Mouse (Mus musculus) cerebellum, adult 2 months (tissue): ENCODE data around the gene Vps36. TPM values are rescaled to one million over a fixed set of nuclear protein-coding genes. Genes with fewer than 3 reads are reported as not detected.

ENCODE experiments used
- DNase-seq, 2 experiments: peaks; one replicate each; pipeline ENCODE4 v3.0.0; 2021
- H3K27ac ChIP-seq: fragments of 200-500 bp; 2 replicates; pipeline ENCODE4 v1.5.1; 2012; ENCODE audit warnings: low read length, control low read depth, inconsistent platforms; ENCODE audit not compliant: insufficient read depth
- H3K27me3 ChIP-seq: fragments of 200-500 bp; 2 replicates; pipeline ENCODE4 v1.6.1; 2012; ENCODE audit warnings: inconsistent platforms, mild to moderate bottlenecking, low read length, moderate library complexity; ENCODE audit not compliant: control insufficient read depth, insufficient read depth
- H3K4me1 ChIP-seq: fragments of 200-500 bp; 2 replicates; pipeline ENCODE4 v1.6.1; 2011; ENCODE audit warnings: low read length; ENCODE audit not compliant: control insufficient read depth, insufficient read depth
- H3K4me3 ChIP-seq: fragments of 200-500 bp; replicated peaks from 2 replicates; pipeline ENCODE3; 2011; ENCODE audit warnings: mild to moderate bottlenecking, low read depth, low read length, control low read depth; ENCODE audit not compliant: insufficient read depth
- CTCF ChIP-seq: fragments of 200-500 bp; IDR thresholded peaks from 2 replicates; pipeline ENCODE4 v1.5.1; 2011; ENCODE audit warnings: low read depth, mild to moderate bottlenecking, control low read depth, low read length, moderate library complexity, borderline replicate concordance; ENCODE audit not compliant: insufficient read depth
- POLR2A ChIP-seq: fragments of 200-500 bp; IDR thresholded peaks from 2 replicates; pipeline ENCODE4 v1.6.1; 2011; ENCODE audit warnings: low read length, control low read depth, borderline replicate concordance; ENCODE audit not compliant: insufficient read depth
- WGBS: fragments of 180-500 bp; shearing (Covaris S2); methylation state at CpG from one replicate; pipeline ENCODE4 v1.1.7; 2018; 5-methylcytosine and 5-hydroxymethylcytosine counted together
- polyA plus RNA-seq: library from polyadenylated mRNA; depleted of rRNA; stranded (reverse); fragments of >200 nt; gene quantifications from 2 replicates; pipeline ENCODE4 v1.2.3, GENCODE M21; 2012

Gene Vps36
- polyA plus RNA-seq, 1 experiment: 20.9 TPM

GRCm38 (mm10) chr8:22162206-22162605 lies 30.4 kb upstream of the Vps36 start:
- DNase-seq: no peak
- Histone ChIP-seq H3K27ac (no peak overlapping the region), H3K4me1 (peaks cover 5% of the 10 kb centered on the region), H3K27me3 (no peaks in the 10 kb centered on the region), H3K4me3 (no peak overlapping the region)
- WGBS: 88% methylated on average over 8 of the region's 8 CpGs
- TF ChIP-seq POLR2A (no peak), CTCF (no peak)

DNA sequence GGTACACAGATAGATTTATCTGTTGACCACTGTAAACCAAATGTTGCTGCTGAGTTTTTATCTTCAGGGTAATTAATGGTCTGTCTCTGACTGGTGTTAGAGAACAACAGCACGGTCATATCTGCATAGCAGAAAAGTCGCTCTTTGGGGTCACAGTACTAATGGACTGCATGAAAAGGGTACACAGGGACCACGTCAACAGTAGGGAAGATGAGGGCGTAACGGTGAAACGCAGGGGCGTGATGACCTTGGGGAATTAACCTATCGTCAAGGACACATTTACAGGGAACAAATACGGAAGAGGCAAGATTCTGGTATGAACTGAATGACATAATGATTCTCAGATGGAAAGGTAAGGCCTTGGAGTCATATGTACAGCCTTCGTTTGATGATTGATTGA lies 28.2 kb upstream of the Vps36 start:
- H3K4me3 ChIP-seq: no peak overlapping the region
- peaks cover 5% of the 10 kb centered on the region for H3K4me1 ChIP-seq
- H3K27me3 ChIP-seq: no peaks in the 10 kb centered on the region
- DNase-seq: no peak
- WGBS: 97% methylated on average over 10 of the region's 10 CpGs
- H3K27ac ChIP-seq: no peak overlapping the region
- TF ChIP-seq CTCF: no peak
- TF ChIP-seq POLR2A: no peak

DNA sequence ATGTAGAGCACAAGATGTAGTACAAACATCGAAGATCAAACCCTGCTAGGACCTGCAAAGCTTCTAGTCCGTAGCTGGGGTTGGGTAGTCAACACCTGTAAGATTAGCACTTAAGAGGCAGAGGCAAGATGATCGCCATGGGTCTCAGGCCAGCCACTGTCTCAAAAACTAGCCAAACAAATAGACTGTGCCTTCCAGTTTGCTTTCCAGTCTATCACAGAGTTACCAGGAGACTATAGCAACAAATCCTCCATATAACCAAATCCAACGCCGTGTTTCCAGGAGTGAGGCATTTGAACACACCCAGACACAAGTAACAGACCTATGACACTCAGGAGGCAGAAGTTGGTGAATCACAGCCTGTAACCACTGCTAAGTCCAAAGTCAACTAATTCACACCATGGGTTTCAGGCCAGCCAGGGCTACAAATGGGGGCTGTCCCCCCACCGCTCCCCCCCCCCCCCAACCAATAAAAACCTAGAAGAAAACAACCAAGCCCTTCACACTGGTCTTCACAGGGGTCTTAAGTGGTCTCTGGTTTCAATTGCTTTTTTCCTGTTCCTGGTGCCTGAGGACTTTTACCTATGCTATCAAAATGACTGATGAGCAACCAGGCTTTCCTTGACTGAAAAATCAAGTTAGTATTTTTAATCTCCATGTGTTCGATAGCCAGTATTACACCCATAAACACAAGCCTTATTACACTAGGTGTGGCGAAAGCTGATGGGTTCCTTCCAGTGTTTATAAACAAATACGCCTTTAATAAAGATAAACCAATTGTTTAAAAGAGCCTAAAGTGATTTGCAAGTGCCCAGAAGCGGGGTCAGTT lies 27.1 kb upstream of the Vps36 start:
- Histone ChIP-seq H3K27ac (no peak overlapping the region), H3K4me3 (peak overlapping the region; percentile 66), H3K4me1 (peaks cover 5% of the 10 kb centered on the region), H3K27me3 (no peaks in the 10 kb centered on the region)
- 46% methylated on average over 10 of the region's 10 CpGs for WGBS
- peak in 1 of 2 experiments; percentile 9 for DNase-seq
- no peak for TF ChIP-seq CTCF
- TF ChIP-seq POLR2A: no peak

- no peak within 1 kb of the TSS; the same call in 1 of the 2 replicates for H3K27ac ChIP-seq
- peak within 1 kb of the TSS; percentile 66 for H3K4me3 ChIP-seq
- 1% methylated on average over 42 of the region's 43 CpGs for WGBS
- peak; percentile 87 to 90 for DNase-seq
- peaks cover 5% of the 10 kb centered on the region for H3K4me1 ChIP-seq
- TF ChIP-seq CTCF (peak; percentile 53), POLR2A (peak; percentile 82)
- H3K27me3 ChIP-seq: no peaks in the 10 kb centered on the region
These were observed 26.5 kb upstream of the Vps36 start, which contains the start of gene Nek3 for GRCm38 (mm10) chr8:22166080-22166603. Nek3 (minus strand) TSS chr8:22166435.

GRCm38 (mm10) chr8:22169167-22169566 lies 23.4 kb upstream of the Vps36 start:
- 88% methylated on average over 5 of the region's 5 CpGs for WGBS
- TF ChIP-seq POLR2A: no peak
- no peak for TF ChIP-seq CTCF
- Histone ChIP-seq H3K4me3 (no peak overlapping the region), H3K27me3 (no peaks in the 10 kb centered on the region), H3K27ac (no peak overlapping the region), H3K4me1 (peaks cover 5% of the 10 kb centered on the region)
- no peak for DNase-seq

GRCm38 (mm10) chr8:22175966-22176365 lies 16.6 kb upstream of the Vps36 start:
- Histone ChIP-seq H3K27ac (no peak overlapping the region), H3K4me1 (no peaks in the 10 kb centered on the region), H3K27me3 (no peaks in the 10 kb centered on the region), H3K4me3 (no peak overlapping the region)
- no peak for TF ChIP-seq CTCF
- TF ChIP-seq POLR2A: no peak
- WGBS: over 99% methylated on average over 7 of the region's 7 CpGs
- DNase-seq: no peak

DNA sequence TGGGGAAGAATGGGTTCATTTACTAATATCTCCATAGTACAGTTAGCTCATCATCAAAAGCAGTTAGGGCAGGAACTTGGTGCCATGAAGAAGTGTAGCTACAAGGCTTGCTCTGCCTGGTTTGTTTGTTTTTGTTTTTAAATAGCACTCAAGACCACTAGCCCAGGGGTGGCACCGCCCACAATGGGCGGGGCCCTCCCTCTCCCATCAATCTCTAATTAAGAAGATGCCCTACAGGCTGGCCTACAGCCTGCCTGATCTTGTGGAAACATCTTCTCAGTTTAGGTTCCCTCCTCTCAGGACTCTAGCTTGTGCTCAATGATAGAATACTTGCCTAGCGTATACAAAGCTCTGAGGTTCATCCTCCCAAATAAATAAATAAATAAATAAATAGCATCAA lies 7.7 kb upstream of the Vps36 start:
- DNase-seq: no peak
- H3K4me3 ChIP-seq: no peak overlapping the region
- TF ChIP-seq CTCF (no peak), POLR2A (no peak)
- no peaks in the 10 kb centered on the region for H3K27me3 ChIP-seq
- H3K4me1 ChIP-seq: no peaks in the 10 kb centered on the region
- no peak overlapping the region for H3K27ac ChIP-seq
- WGBS: 2% methylated on average over 3 of the region's 3 CpGs
